Mouse (Mus musculus): ENCODE measurements at regions not wholly inside any gene's neighbourhood (a gene's known extent, or its start where the extent isn't known, plus 50 kb on each side); places are given as distances from the start of the nearest gene placed in this dataset.

DNA sequence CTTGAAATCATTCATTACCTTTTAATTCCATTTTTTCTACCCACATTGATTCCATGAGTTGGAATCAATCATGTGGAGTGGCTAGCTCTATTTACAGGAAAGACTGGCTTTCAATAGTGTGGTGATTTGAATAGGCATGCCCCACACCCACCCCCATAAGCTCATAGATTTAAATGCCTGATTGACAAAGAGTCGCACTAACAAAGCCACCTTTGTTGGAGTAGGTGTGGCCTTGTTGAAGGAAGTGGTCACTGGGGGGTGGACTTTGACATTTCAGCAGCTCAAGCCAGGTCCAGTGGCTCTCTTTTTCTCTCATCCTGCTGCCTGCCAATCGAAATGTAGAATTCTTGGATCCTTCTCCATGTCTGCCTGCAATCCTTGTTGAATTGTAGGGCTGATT, 92.8 kb upstream of the Elmo1 start:
- TF ChIP-seq CTCF (conservative IDR thresholded peaks at IDR 0.05; ENCODE audit: low read length) (no peak), POU5F1 (IDR thresholded peaks at IDR 0.05; ENCODE audit: borderline replicate concordance, low read length) (no peak)

All from E14TG2a.4 (cell line).